Mouse (Mus musculus) megakaryocyte, embryonic 14.5 days (primary cell): Measurements from ENCODE around the gene Cdc42ep4. TPM values are rescaled to one million over a fixed set of nuclear protein-coding genes. Genes with fewer than 3 reads are reported as not detected.

Experiments used
- H3K27me3 ChIP-seq: replicated peaks from 2 replicates; pipeline ENCODE3; 2012; ENCODE audit warnings: inconsistent platforms
- H3K36me3 ChIP-seq: replicated peaks from 2 replicates; pipeline ENCODE3; 2012; ENCODE audit warnings: low read length, inconsistent platforms, mixed read lengths
- H3K4me1 ChIP-seq: 2 replicates; pipeline ENCODE4 v1.6.1; 2012; ENCODE audit warnings: inconsistent platforms
- H3K4me3 ChIP-seq: replicated peaks from 2 replicates; pipeline ENCODE3; 2012; ENCODE audit warnings: moderate library complexity, mild to moderate bottlenecking, inconsistent platforms
- H3K9me3 ChIP-seq: 2 replicates; pipeline ENCODE4 v1.6.1; 2012; ENCODE audit warnings: inconsistent platforms
- FLI1 ChIP-seq: IDR thresholded peaks from 2 replicates; pipeline ENCODE4 v1.6.1; 2012; ENCODE audit warnings: low read length, inconsistent platforms, mixed read lengths
- GATA1 ChIP-seq: IDR thresholded peaks from 3 replicates; pipeline ENCODE4 v1.6.1; 2012; ENCODE audit warnings: mixed read lengths, low read length, inconsistent platforms, borderline replicate concordance
- polyA plus RNA-seq: library from polyadenylated mRNA; stranded (reverse); fragments of >175 nt; gene quantifications from 2 replicates; pipeline ENCODE4 v1.2.3, GENCODE M21; 2012; ENCODE audit warnings: low replicate concordance; ENCODE audit not compliant: insufficient read depth

The Cdc42ep4 gene
- polyA plus RNA-seq, 1 experiment = 9.4 TPM

GRCm38 (mm10) chr11:113787432-113788182 lies 35.9 kb upstream of the Cdc42ep4 start:
- peaks cover 47% of the 10 kb centered on the region for H3K27me3 ChIP-seq
- H3K4me1 ChIP-seq = peaks cover 44% of the 10 kb centered on the region
- H3K9me3 ChIP-seq = no peaks in the 10 kb centered on the region
- H3K36me3 ChIP-seq = no peaks in the 10 kb centered on the region
- TF ChIP-seq GATA1 (no peak), FLI1 (no peak)
- no peak overlapping the region for H3K4me3 ChIP-seq

- Histone ChIP-seq H3K9me3 (no peaks in the 10 kb centered on the region), H3K4me1 (peaks cover 44% of the 10 kb centered on the region), H3K36me3 (no peaks in the 10 kb centered on the region), H3K27me3 (peaks cover 46% of the 10 kb centered on the region), H3K4me3 (no peak overlapping the region)
- TF ChIP-seq GATA1 (no peak), FLI1 (no peak)
These were observed 35.3 kb upstream of the Cdc42ep4 start for GRCm38 (mm10) chr11:113787009-113787408.

- Histone ChIP-seq H3K4me1 (peaks cover 44% of the 10 kb centered on the region), H3K4me3 (no peak overlapping the region), H3K36me3 (no peaks in the 10 kb centered on the region), H3K27me3 (peaks cover 39% of the 10 kb centered on the region), H3K9me3 (no peaks in the 10 kb centered on the region)
- TF ChIP-seq FLI1 (no peak), GATA1 (no peak)
These were observed 34.7 kb upstream of the Cdc42ep4 start for GRCm38 (mm10) chr11:113786395-113786794.

- Histone ChIP-seq H3K4me1 (peaks cover 41% of the 10 kb centered on the region), H3K9me3 (no peaks in the 10 kb centered on the region), H3K36me3 (no peaks in the 10 kb centered on the region), H3K4me3 (no peak overlapping the region), H3K27me3 (peaks cover 36% of the 10 kb centered on the region)
- TF ChIP-seq FLI1 (no peak), GATA1 (no peak)
These were observed 33.9 kb upstream of the Cdc42ep4 start for GRCm38 (mm10) chr11:113785406-113786171.

- no peak overlapping the region for H3K4me3 ChIP-seq
- H3K36me3 ChIP-seq = no peaks in the 10 kb centered on the region
- peaks cover 40% of the 10 kb centered on the region for H3K27me3 ChIP-seq
- no peak for TF ChIP-seq GATA1
- TF ChIP-seq FLI1 = no peak
- H3K4me1 ChIP-seq = peaks cover 44% of the 10 kb centered on the region
- H3K9me3 ChIP-seq = no peaks in the 10 kb centered on the region
These were observed 33.1 kb upstream of the Cdc42ep4 start for GRCm38 (mm10) chr11:113784656-113785396.

- H3K36me3 ChIP-seq = no peaks in the 10 kb centered on the region
- TF ChIP-seq FLI1 (no peak), GATA1 (no peak)
- H3K4me1 ChIP-seq = peaks cover 51% of the 10 kb centered on the region
- H3K9me3 ChIP-seq = no peaks in the 10 kb centered on the region
- H3K4me3 ChIP-seq = no peak overlapping the region
- H3K27me3 ChIP-seq = peaks cover 38% of the 10 kb centered on the region
These were observed 30.8 kb upstream of the Cdc42ep4 start for GRCm38 (mm10) chr11:113782496-113782895.

- Histone ChIP-seq H3K4me3 (no peak overlapping the region), H3K36me3 (no peaks in the 10 kb centered on the region), H3K4me1 (peaks cover 51% of the 10 kb centered on the region), H3K27me3 (peaks cover 34% of the 10 kb centered on the region), H3K9me3 (no peaks in the 10 kb centered on the region)
- TF ChIP-seq GATA1 (no peak), FLI1 (no peak)
These were observed 30.3 kb upstream of the Cdc42ep4 start for GRCm38 (mm10) chr11:113782006-113782405.

GRCm38 (mm10) chr11:113779680-113780041 lies 28.0 kb upstream of the Cdc42ep4 start:
- TF ChIP-seq GATA1 (no peak), FLI1 (no peak)
- Histone ChIP-seq H3K4me1 (peaks cover 43% of the 10 kb centered on the region), H3K9me3 (no peaks in the 10 kb centered on the region), H3K4me3 (no peak overlapping the region), H3K27me3 (peaks cover 25% of the 10 kb centered on the region), H3K36me3 (no peaks in the 10 kb centered on the region)

- Histone ChIP-seq H3K36me3 (no peaks in the 10 kb centered on the region), H3K9me3 (no peaks in the 10 kb centered on the region), H3K27me3 (peaks cover 21% of the 10 kb centered on the region), H3K4me3 (no peak overlapping the region), H3K4me1 (peaks cover 38% of the 10 kb centered on the region)
- no peak for TF ChIP-seq FLI1
- no peak for TF ChIP-seq GATA1
These were observed 27.3 kb upstream of the Cdc42ep4 start for GRCm38 (mm10) chr11:113778733-113779679.
